Mouse (Mus musculus) CH12.LX (cell line): ENCODE measurements at regions not wholly inside any gene's neighbourhood (a gene's known extent, or its start where the extent isn't known, plus 50 kb on each side); places are given as distances from the start of the nearest gene placed in this dataset.

Experiments used
- DNase-seq: peaks from one replicate; pipeline ENCODE4 v3.0.0-alpha.2; 2013; ENCODE audit errors: extremely low read depth
- H3K27ac ChIP-seq: 2 replicates; pipeline ENCODE4 v1.5.1; 2012; ENCODE audit warnings: low read depth, mild to moderate bottlenecking, control low read depth, moderate library complexity; ENCODE audit not compliant: insufficient read depth
- H3K27me3 ChIP-seq: replicated peaks from 2 replicates; pipeline ENCODE3; 2012; ENCODE audit warnings: inconsistent platforms
- H3K36me3 ChIP-seq, 2 experiments: replicated peaks in 1 of 2; 2 replicates each; pipeline versions ENCODE3 to v1.6.1; 2012; ENCODE audit warnings: inconsistent platforms in 1 of 2, low read length in 1 of 2, mild to moderate bottlenecking in 1 of 2, mixed read lengths in 1 of 2, moderate library complexity in 1 of 2; ENCODE audit not compliant: control insufficient read depth in 1 of 2, insufficient read depth in 1 of 2
- H3K4me1 ChIP-seq, 2 experiments: 2 replicates each; pipeline ENCODE4 v1.6.1; 2012; ENCODE audit warnings: inconsistent platforms in 1 of 2, moderate library complexity in 1 of 2; ENCODE audit not compliant: insufficient read depth in 2 of 2, control insufficient read depth in 1 of 2
- H3K4me2 ChIP-seq: 2 replicates; pipeline ENCODE4 v1.6.1; 2012; ENCODE audit warnings: low read depth, mild to moderate bottlenecking, control low read depth; ENCODE audit not compliant: poor library complexity, insufficient read depth, severe bottlenecking
- H3K4me3 ChIP-seq, 3 experiments: fragments of 150-350 bp in 1 of 3; sonication (generic) in 1 of 3; replicated peaks in 1 of 3; 2 replicates each; pipeline versions ENCODE3 to v1.5.1; 2011 to 2012; ENCODE audit warnings: low read depth in 2 of 3, low read length in 2 of 3, mild to moderate bottlenecking in 2 of 3, moderate library complexity in 2 of 3, control low read depth in 1 of 3, improper control_type of control experiment in 1 of 3, inconsistent platforms in 1 of 3, mixed read lengths in 1 of 3; ENCODE audit not compliant: poor library complexity in 1 of 3
- H3K79me2 ChIP-seq: replicated peaks from 2 replicates; pipeline ENCODE4 v1.6.1; 2012; ENCODE audit warnings: mild to moderate bottlenecking, moderate library complexity; ENCODE audit not compliant: control insufficient read depth, poor library complexity, insufficient read depth, severe bottlenecking; ENCODE audit errors: extremely low read depth
- H3K9ac ChIP-seq: 2 replicates; pipeline ENCODE4 v1.6.1; 2012; ENCODE audit warnings: low read depth, mild to moderate bottlenecking, control low read depth, moderate library complexity; ENCODE audit not compliant: insufficient read depth
- H3K9me3 ChIP-seq: replicated peaks from 2 replicates; pipeline ENCODE3; 2012; ENCODE audit warnings: low read length, inconsistent platforms, mixed read lengths
- CHD1 ChIP-seq: IDR thresholded peaks from 2 replicates; pipeline ENCODE4 v1.6.1; 2012; ENCODE audit warnings: low read depth, low read length, improper control_type of control experiment, inconsistent platforms
- CTCF ChIP-seq, 2 experiments: IDR thresholded peaks in 1 of 2; conservative IDR thresholded peaks in 1 of 2; 2 replicates each; pipeline ENCODE4 v1.5.1; 2011 to 2012; ENCODE audit warnings: low read depth in 2 of 2, low read length in 2 of 2, improper control_type of control experiment in 1 of 2, inconsistent platforms in 1 of 2, mild to moderate bottlenecking in 1 of 2, moderate library complexity in 1 of 2
- ELF1 ChIP-seq: IDR thresholded peaks from 2 replicates; pipeline ENCODE4 v1.6.1; 2014; ENCODE audit warnings: low read depth, mild to moderate bottlenecking, inconsistent platforms, low read length, improper control_type of control experiment
- HCFC1 ChIP-seq: IDR thresholded peaks from 2 replicates; pipeline ENCODE4 v1.6.1; 2012; ENCODE audit warnings: low read depth, mild to moderate bottlenecking, inconsistent platforms, low read length, improper control_type of control experiment
- IRF4 ChIP-seq: IDR thresholded peaks from 2 replicates; pipeline ENCODE4 v1.6.1; 2014; ENCODE audit warnings: low read depth, mild to moderate bottlenecking, inconsistent platforms, low read length, improper control_type of control experiment
- JUN ChIP-seq: IDR thresholded peaks from 2 replicates; pipeline ENCODE4 v1.6.1; 2011; ENCODE audit warnings: low read depth, mild to moderate bottlenecking, low read length, improper control_type of control experiment, moderate library complexity; ENCODE audit not compliant: insufficient read depth
- KAT2A ChIP-seq: IDR thresholded peaks from 2 replicates; pipeline ENCODE4 v1.6.1; 2012; ENCODE audit warnings: low read length, improper control_type of control experiment, inconsistent platforms; ENCODE audit not compliant: insufficient replicate concordance
- MAFK ChIP-seq: IDR thresholded peaks from 2 replicates; pipeline ENCODE4 v1.6.1; 2011; ENCODE audit warnings: low read length, improper control_type of control experiment; ENCODE audit not compliant: insufficient replicate concordance
- MEF2A ChIP-seq: IDR thresholded peaks from 2 replicates; pipeline ENCODE4 v1.6.1; 2014; ENCODE audit warnings: low read depth, mild to moderate bottlenecking, inconsistent platforms, low read length, improper control_type of control experiment, borderline replicate concordance
- NRF1 ChIP-seq: IDR thresholded peaks from 2 replicates; pipeline ENCODE4 v1.6.1; 2014; ENCODE audit warnings: low read depth, mild to moderate bottlenecking, inconsistent platforms, low read length, improper control_type of control experiment, moderate library complexity
- POLR2A ChIP-seq: IDR thresholded peaks from 2 replicates; pipeline ENCODE4 v1.6.1; 2011; ENCODE audit warnings: low read depth, mild to moderate bottlenecking, improper control_type of control experiment, low read length
- POLR2AphosphoS2 ChIP-seq: IDR thresholded peaks from 2 replicates; pipeline ENCODE4 v1.6.1; 2011; ENCODE audit warnings: low read depth, low read length, improper control_type of control experiment
- RCOR1 ChIP-seq: conservative IDR thresholded peaks from 2 replicates; pipeline ENCODE4 v1.6.1; 2012; ENCODE audit warnings: low read depth, mild to moderate bottlenecking, inconsistent platforms, low read length, improper control_type of control experiment
- SMC3 ChIP-seq: IDR thresholded peaks from 2 replicates; pipeline ENCODE4 v1.6.1; 2011; ENCODE audit warnings: low read depth, low read length, improper control_type of control experiment
- TCF12 ChIP-seq: IDR thresholded peaks from 2 replicates; pipeline ENCODE4 v1.6.1; 2014; ENCODE audit warnings: low read depth, mild to moderate bottlenecking, inconsistent platforms, low read length, improper control_type of control experiment
- USF2 ChIP-seq: conservative IDR thresholded peaks from 2 replicates; pipeline ENCODE4 v1.6.1; 2011; ENCODE audit warnings: low read depth, low read length, improper control_type of control experiment
- ZKSCAN1 ChIP-seq: IDR thresholded peaks from 2 replicates; pipeline ENCODE4 v1.6.1; 2012; ENCODE audit warnings: low read depth, inconsistent platforms, low read length, improper control_type of control experiment, borderline replicate concordance
- ZMIZ1 ChIP-seq: IDR thresholded peaks from 2 replicates; pipeline ENCODE4 v1.6.1; 2012; ENCODE audit warnings: low read depth, mild to moderate bottlenecking, inconsistent platforms, low read length, improper control_type of control experiment
- dilution Hi-C: fragments of 300-500 bp; cut with MboI; formaldehyde crosslinking; loops from 2 replicates; pipeline ENCODE4 v1.14.3; 2020; ENCODE audit warnings: low sequenced_read_pairs; ENCODE audit not compliant: extremely low pct_unique_long_range_greater_than_20kb, extremely low pct_ligation_motif_present
- in situ Hi-C: fragments of 300-500 bp; cut with MboI; formaldehyde crosslinking; loops from 3 replicates; pipeline ENCODE4 v1.14.3; 2019; ENCODE audit warnings: low sequenced_read_pairs, low pct_ligation_motif_present, low pct_unique_long_range_greater_than_20kb, mixed read lengths

DNA sequence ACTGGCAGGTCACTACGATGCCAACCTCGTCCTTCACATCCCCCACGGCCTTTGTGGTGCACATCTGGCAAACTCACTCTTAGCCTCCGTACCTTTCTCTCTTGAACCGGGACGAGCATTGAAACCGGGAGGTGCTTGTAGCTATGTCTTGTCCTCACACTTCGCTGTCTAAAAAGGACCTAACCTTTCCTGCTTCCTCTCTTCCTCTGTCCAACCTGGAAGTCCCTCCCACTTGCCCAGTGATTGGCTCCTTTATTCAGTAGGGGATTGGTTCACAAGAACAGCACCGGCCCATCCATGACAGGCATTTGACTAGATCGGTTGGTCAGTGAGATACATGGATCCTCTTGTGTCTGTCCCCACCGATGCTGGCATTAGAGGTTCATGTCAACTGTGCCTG, 93.8 kb upstream of the Psmd7 start:
- Histone ChIP-seq H3K4me2 (no peak overlapping the region), H3K9ac (no peak overlapping the region), H3K27me3 (no peaks in the 10 kb centered on the region), H3K4me1 (no peaks in the 10 kb centered on the region), H3K36me3 (peaks cover 0 to 2% of the 10 kb centered on the region in 2 experiments), H3K79me2 (no peaks in the 10 kb centered on the region), H3K4me3 (peak overlapping the region in 1 of 3 experiments; percentile 57), H3K27ac (no peak overlapping the region), H3K9me3 (no peaks in the 10 kb centered on the region)
- TF ChIP-seq TCF12 (no peak), ZKSCAN1 (no peak), ELF1 (0 out of 2 replicates have a peak, but pooled peaks have one; percentile 25), CHD1 (no peak), ZMIZ1 (no peak), POLR2A (peak; percentile 37), USF2 (no peak)
- dilution Hi-C loops = no loop called here
- peak; percentile 11 for DNase-seq
- in situ Hi-C loops = no loop called here

GRCm38 (mm10) chr8:107684721-107685691, 96.7 kb upstream of the Psmd7 start:
- no peak overlapping the region for H3K4me3 ChIP-seq
- no peak overlapping the region for H3K27ac ChIP-seq
- no peak overlapping the region for H3K4me2 ChIP-seq
- no peaks in the 10 kb centered on the region for H3K79me2 ChIP-seq
- in situ Hi-C loops (no loop called here), dilution Hi-C loops (no loop called here)
- no peak for TF ChIP-seq POLR2AphosphoS2
- TF ChIP-seq SMC3 = peak; percentile 49
- TF ChIP-seq CTCF (conservative IDR thresholded peaks at IDR 0.05 in 1 of 2, IDR thresholded peaks at IDR 0.05 in 1 of 2; ENCODE audit: low read depth in 2 of 2, low read length in 2 of 2) = peak; percentile 70 to 83
- H3K27me3 ChIP-seq = no peaks in the 10 kb centered on the region
- DNase-seq = peak; percentile 38
- no peak overlapping the region for H3K9ac ChIP-seq
- no peaks in the 10 kb centered on the region for H3K36me3 ChIP-seq
- no peaks in the 10 kb centered on the region for H3K4me1 ChIP-seq
- no peaks in the 10 kb centered on the region for H3K9me3 ChIP-seq

DNA sequence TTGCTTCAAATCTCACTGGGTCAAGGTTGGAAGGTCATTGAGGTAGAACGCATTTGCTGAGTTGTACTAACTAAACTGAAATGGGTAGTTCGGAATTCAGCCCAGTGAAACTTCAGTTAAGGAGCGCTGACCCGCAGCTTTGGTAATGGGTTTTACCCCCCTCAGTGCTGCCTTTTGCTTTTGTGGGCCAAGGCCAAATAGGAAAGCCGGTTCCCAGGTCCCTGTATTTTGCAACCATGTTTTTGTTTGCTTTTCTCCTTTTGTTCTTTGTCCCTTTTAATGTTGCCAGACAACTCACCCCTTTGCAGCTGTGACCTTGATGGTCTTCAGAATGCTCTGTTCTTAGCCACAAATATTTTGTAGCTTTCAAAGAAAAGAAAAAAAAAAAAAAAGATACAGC, 98.7 kb upstream of the Psmd7 start:
- H3K9ac ChIP-seq = no peak overlapping the region
- H3K36me3 ChIP-seq = no peaks in the 10 kb centered on the region
- no peaks in the 10 kb centered on the region for H3K9me3 ChIP-seq
- in situ Hi-C loops = no loop called here
- no peak overlapping the region for H3K4me2 ChIP-seq
- no peaks in the 10 kb centered on the region for H3K79me2 ChIP-seq
- DNase-seq = no peak
- TF ChIP-seq MAFK = no peak
- no peak for TF ChIP-seq RCOR1
- no peak for TF ChIP-seq TCF12
- TF ChIP-seq MEF2A = no peak
- no peak for TF ChIP-seq HCFC1
- no peak for TF ChIP-seq SMC3
- TF ChIP-seq ZKSCAN1 = no peak
- no peak for TF ChIP-seq POLR2AphosphoS2
- no peak for TF ChIP-seq KAT2A
- no peak for TF ChIP-seq JUN
- TF ChIP-seq NRF1 = no peak
- TF ChIP-seq IRF4 = no peak
- TF ChIP-seq ELF1 = no peak
- H3K4me1 ChIP-seq = no peaks in the 10 kb centered on the region
- no peaks in the 10 kb centered on the region for H3K27me3 ChIP-seq
- no peak overlapping the region for H3K4me3 ChIP-seq
- no peak overlapping the region for H3K27ac ChIP-seq
- dilution Hi-C loops = no loop called here
